Mouse (Mus musculus): ENCODE measurements around the gene Ptprg.

Ptprg gene

DNA sequence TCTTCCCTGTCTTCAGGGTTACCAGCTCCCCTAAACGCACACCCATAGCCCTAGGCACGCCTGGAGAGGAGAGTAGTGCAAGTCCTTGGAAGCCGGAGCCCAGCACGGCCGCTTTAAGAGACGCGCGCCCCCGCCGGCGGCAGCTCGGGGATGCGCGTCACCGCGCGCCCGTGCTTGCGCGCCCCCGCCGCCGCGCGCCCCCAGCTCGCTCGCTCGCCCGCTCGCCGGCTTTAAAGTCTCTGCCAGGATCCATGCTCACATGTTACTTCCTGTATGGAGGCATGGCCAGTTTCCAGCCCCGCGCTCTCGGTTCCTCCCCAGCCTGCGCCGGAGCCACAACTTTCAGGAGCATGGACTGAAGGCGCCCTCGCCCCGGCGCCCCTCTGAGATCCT, at the start of gene Ptprg:
Gene Ptprg, plus strand, starts transcription at position 260 of the 393 bp plus-strand sequence.
- peak; percentile 82 for DNase-seq (ENCODE audit: low spot score)

DNA sequence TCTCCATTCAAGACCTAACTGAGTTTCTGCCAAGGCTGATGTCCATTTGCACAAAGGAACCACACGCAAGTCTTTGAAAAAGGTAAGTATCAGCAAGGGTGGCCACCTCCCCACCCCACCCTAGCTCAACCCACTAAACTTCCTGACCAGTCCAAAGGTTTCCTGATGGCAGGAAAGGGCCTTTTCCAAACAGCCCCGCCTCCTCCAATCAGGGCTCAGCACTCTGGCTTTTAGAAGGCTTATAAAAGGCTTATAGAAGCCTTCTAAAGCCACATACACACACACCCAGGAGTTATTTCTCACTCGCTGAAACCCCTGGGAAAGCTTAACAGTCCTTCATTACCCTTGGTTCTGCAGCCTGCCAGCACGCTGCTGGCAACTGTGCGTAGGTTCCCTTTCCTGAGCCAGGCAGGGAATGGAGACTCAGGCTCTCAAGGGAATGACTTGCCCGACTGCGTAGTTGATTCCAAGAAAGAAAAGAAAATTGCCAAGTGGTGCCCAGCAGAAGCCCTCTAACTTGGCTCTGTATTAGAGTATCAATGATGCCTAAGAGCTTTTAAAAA, 49.4 kb upstream of the Ptprg start:
- no peak for DNase-seq (ENCODE audit: low spot score)

GRCm38 (mm10) chr14:11510173-11510572, 43.2 kb upstream of the Ptprg start:
- no peak for DNase-seq (ENCODE audit: low spot score)

GRCm38 (mm10) chr14:11519171-11519570, 34.2 kb upstream of the Ptprg start:
- DNase-seq (ENCODE audit: low spot score), result no peak

DNA sequence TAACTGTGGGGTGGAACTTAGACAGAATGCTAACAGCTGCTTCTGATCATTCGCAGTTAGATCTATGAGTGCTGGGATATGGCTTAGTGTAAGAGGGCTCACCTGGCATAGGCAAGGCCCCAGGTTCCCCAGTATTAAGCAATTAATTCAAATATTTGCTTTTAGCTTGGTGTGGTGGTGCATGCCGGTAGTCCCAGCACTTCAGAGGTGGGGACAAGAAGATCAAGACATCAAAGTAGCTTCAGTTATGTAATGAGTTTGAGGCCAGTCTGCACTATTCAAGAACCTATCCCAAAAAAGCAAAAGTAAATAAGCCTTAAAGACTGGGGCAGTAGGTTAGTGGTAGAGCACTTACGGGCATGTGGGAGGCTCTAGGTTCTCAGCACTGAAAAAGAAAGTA, 30.3 kb upstream of the Ptprg start:
- no peak for DNase-seq (ENCODE audit: low spot score)

DNA sequence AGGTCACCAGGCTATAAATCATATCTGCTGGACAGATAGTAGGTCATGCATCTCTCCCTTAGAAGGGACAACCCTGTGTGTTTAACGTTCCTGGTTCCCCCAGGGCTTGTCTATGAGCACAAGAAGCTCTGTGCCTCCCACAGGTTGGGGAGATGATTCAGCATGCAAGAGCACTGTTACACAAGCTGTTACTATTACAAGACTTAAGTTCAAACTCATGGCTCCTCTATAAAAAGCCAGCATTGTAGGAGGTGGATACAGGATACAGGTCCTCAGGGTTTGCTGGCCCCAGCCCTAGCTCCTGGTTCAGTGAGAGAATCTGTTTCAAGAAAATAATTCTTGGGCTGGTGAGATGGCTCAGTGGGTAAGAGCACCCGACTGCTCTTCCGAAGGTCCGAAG, 23.7 kb upstream of the Ptprg start:
- DNase-seq (ENCODE audit: low spot score), result no peak

DNA sequence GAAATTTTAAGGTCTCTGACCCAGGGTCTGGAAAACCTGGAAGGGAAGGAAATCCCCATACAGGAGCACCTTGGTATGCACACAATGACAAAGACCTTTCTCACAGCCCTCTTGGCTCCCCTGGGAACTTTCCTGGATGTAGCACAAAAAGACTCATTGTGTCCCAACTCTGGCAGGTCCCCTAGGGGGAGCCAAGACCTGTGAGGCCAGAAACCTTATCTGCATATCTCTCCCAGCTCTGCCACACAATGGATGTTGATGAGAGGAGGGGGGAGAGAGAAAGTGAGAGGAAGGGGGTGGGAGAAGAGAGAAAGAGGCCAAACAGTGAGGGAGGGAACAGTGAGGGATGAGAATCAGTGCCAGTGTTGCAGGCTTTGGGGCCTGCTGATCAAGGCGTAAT, 18.9 kb upstream of the Ptprg start:
- DNase-seq (ENCODE audit: low spot score), result no peak

GRCm38 (mm10) chr14:11536121-11536520, 17.2 kb upstream of the Ptprg start:
- DNase-seq (ENCODE audit: low spot score), result no peak

DNA sequence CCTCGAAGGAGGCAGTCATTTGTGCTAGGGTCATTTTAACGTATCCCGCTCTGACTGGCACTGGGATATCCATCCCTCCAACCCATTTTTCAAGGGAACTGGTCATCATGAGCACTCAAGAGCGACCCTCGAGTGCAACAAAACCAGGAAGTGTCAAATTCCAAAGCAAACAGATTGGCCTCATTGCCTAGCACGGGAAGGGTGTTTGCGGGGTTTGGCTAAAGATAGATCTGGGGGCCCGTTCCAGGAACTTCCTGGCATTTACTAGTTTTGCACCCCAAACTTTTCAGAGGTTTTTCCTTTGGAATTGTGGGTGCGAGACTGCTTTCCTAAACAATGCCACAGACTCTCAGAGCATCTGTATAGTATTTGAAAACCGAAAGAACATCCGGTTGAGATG, 1.4 kb upstream of the Ptprg start:
- no peak for DNase-seq (ENCODE audit: low spot score)

- peak; percentile 37 for DNase-seq (ENCODE audit: low spot score)
Measured at GRCm38 (mm10) chr14:11552521-11553272, 635 bp upstream of the Ptprg start.

GRCm38 (mm10) chr14:11553679-11554305, 460 bp downstream of the Ptprg start:
- no peak for DNase-seq (ENCODE audit: low spot score)

GRCm38 (mm10) chr14:11554306-11555041, 1.1 kb downstream of the Ptprg start:
- DNase-seq (ENCODE audit: low spot score), result peak; percentile 29

GRCm38 (mm10) chr14:11555061-11555501, 1.7 kb downstream of the Ptprg start:
- DNase-seq (ENCODE audit: low spot score), result no peak

- no peak for DNase-seq (ENCODE audit: low spot score)
Measured at GRCm38 (mm10) chr14:11555521-11556355, 2.4 kb downstream of the Ptprg start.

DNA sequence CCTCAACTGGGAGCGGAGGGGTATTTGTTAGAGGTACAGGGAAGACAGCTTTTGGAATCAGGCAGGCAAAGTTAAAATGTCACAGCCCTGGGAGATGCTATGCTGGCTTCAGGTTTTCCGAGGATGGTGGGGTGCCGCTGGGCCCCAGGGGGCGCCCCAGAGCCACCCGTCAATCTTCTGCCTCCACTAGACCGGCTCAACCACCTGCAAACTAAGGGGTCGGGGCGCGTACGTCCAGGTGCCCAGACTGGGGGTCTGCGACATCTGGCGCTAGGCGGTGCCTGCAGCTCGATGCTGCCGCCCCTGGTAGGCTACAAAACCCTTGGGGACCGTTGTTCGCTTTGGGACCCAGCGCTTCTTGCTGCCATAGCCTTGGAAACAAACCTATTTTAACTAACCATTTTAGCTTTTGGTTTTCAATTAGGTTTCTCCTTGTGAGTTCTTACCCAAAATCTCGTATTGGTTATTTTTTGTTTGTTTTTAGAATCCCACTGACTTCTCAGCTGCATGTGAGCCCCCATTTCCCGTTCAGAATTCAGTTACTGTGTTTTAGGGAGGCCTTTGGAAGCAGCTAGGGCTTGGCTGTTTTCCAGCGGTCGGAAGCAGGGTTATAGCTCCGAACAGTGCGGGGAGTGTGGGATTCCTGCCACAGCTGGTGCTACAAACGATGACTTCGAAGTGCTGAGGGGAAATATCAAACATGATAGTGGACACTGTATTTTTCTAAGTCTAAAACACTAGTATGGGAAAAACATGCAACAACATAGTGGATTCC, 3.2 kb downstream of the Ptprg start:
- DNase-seq (ENCODE audit: low spot score), result peak; percentile 48

DNA sequence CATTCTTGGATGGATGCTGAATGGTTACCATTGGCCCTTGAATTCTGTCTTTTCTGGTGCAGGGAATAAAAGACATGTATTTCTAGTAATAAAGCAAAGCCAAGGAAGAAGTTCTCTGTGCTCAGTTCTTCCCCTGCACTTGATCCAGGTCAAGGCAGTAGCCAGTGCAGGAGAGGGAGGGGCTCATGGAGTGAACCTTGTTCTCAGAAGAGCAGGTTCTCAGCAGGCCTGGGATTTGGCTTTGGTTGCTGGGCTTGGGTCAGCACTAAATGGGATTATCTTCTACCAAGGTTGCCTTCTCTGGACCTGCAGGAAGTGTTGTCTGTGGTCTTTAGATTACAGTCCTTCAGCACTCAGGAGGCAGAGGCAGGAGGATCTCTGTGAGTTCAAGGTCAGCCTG, 5.2 kb downstream of the Ptprg start:
- DNase-seq (ENCODE audit: low spot score), result no peak

DNA sequence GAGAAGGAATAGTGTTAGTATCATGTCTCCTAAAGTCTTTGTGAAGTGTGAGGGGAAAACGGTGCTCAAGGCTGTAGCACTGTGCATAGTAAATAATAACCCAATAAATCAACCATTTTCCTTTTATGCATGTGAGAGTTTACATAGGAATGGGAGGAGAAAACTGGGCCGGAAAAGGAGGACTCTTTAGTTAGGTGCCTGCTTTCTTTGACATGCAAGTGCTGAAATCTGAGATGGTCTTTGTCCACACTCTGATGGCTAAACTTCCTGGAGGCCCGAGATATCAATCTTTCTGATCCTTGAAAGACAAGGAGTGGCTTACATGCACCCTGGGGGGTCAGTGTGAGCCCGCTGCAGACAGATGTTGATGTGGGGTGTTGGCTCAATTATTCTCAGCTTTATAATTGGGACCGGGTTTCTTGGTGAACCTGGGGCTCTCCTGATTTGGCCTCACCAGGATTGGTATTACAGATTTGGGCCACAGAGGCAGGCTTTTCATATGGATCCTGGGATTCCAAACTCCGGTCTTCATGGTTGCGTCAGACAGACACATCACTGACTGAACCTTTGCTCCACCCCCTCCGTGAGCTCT, 7.4 kb downstream of the Ptprg start:
- DNase-seq (ENCODE audit: low spot score), result no peak

- no peak for DNase-seq (ENCODE audit: low spot score)
Measured at GRCm38 (mm10) chr14:11561397-11561796, 8.1 kb downstream of the Ptprg start.

- DNase-seq (ENCODE audit: low spot score), result no peak
Measured at GRCm38 (mm10) chr14:11562870-11563269, 9.5 kb downstream of the Ptprg start.

GRCm38 (mm10) chr14:11563656-11564055, 10.3 kb downstream of the Ptprg start:
- no peak for DNase-seq (ENCODE audit: low spot score)

DNA sequence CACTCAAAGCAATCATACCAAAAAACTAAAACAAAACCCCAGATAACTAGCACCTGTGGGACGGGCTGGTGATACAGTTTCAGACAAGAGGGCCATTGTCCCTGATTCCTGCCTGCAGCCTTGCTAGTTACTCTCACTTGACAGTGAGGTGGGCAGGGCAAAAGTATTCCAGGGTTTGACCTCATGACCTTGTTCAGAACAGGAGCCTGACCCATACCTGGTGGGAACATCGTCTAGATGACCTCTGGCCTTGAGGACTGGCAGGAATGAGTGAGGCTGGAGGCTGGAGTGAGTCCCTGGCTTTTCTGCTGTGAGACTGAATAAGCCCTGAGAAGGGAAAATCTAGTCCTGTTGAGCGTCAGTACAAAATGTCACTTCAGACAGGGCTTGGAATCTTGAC, 11.1 kb downstream of the Ptprg start:
- DNase-seq (ENCODE audit: low spot score), result no peak
